Mouse (Mus musculus) monocyte, adult 2 months (primary cell): ENCODE measurements around the gene Elp5.
A peak's percentile ranks its signal among the peaks of the same experiment; 100 is the strongest.
"Not testable (repeated sequence)": the region's sequence is repeated elsewhere in the genome, so short reads cannot be mapped to it uniquely, and the experiment has no call there.

Source experiments
- DNase-seq, 2 experiments: peaks; one replicate each; pipeline ENCODE4 v3.0.0; 2022; ENCODE audit warnings: low spot score in 2 of 2, low read depth in 1 of 2

Elp5 gene

DNA sequence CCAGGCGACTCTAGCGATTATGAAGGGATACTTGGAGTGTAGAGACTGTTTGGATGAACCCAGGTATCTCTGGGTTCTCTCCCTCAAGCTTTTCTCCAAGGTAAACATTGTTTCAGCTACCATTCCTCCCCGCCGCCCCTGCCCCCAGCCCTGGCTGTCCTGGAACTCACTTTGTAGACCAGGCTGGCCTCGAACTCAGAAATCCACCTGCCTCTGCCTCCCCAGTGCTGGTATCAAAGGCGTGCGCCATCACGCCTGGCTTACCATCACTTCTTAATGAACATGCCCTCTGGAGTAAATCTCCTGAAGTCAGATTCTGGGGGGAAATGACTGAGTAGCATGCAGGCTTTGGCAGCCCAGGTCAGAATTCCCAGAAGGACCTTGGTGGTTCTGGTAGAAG, at the start of gene Elp5:
Gene Elp5 (minus strand): TSS at position 293 of the 400 bp plus-strand sequence.
- no peak for DNase-seq

- no peak for DNase-seq
These were observed 49.0 kb upstream of the Elp5 start for GRCm38 (mm10) chr11:70031321-70031670.

- DNase-seq: no peak
These were observed 48.5 kb upstream of the Elp5 start for GRCm38 (mm10) chr11:70030651-70031320.

DNA sequence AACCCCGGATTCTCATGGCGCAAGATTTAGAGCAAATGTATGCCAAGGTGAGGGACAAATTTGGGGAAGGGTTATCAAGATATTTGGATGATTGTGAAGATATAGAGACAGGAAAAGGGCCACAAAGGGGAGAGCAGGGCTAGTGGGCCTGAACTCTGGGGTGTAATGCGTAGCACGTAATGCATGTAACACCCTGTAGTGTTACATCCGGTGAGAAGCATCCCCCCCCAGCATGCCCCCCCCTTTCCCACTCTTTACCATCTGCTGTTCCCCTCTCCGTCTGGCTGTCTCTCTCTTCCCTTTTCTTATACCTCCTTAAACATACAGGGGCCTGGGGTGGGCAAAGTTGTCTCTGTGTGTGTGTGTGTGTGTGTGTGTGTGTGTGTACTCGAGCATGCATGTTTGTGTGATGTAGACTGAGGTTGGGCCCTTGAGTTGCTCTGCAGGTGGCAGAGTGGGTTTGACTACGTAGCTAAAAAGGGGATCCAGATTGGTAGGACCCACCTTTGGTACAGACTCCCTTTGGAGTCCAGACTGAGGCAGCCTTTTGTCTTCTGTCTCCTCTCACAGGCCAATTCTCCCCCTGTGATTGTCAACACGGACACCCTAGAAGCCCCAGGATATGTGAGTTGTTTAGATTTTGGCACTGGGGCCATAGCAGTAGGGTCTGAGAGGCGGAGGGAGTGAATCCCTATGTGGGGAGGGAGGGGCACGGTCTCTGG, 47.7 kb upstream of the Elp5 start:
- DNase-seq: no peak

DNA sequence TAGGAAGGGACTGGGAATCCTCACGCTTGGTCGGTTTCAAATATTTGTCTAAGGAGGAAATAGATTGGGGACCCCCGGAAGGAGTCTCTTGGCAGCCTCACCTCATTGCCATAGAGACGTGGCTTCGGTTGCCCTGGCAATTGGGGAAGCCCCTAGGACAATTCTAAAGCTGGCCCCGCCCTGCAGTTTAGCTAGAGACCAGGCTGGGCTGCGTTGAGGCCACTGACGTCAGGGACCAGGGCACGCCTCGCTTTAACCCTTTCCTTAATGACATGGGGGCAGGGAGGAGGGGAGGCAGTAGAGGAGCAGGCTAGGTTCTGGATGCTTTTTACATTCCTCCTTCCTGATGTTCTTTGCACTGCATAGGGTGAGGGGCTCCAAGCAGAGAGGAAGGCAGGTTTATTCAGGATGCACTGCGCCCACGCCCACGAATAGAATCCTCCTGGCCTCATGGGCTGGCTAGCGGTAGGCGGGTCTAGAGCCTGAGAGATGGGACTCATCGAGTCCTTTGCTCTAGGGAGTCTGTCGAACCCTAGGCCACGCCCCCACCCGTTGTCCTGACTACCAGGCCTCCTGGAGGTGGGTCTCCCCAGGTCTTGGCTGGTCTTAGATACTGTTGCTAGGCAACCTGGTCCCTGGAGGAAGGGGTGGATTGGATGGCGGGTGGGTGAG, 46.9 kb upstream of the Elp5 start:
- peak in 1 of 2 experiments; percentile 55 for DNase-seq

GRCm38 (mm10) chr11:70028401-70029129, 46.2 kb upstream of the Elp5 start:
- DNase-seq: no peak

- DNase-seq: no peak
These were observed 45.1 kb upstream of the Elp5 start for GRCm38 (mm10) chr11:70027397-70027796.

DNA sequence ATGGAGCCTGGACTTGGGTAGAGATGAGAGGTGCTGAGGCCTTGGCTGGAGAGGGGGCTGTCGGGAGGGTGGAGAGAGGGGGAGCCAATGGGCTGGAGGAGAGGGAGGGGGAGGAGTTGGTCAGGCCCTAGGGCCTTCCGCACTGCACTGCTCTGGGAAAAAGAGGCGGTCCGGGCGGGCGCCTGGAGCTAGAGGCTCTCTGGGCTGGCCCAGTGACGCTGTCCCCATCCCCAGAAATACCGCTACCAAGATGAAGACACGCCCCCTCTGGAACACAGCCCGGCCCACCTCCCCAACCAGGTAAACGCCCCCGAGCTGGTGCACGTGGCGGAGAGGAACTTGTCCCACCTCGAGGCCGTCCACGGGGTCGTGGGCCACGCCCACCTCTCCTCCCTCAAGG, 44.4 kb upstream of the Elp5 start:
- DNase-seq: no peak

GRCm38 (mm10) chr11:70024151-70024514, 41.8 kb upstream of the Elp5 start:
- DNase-seq: no peak

DNA sequence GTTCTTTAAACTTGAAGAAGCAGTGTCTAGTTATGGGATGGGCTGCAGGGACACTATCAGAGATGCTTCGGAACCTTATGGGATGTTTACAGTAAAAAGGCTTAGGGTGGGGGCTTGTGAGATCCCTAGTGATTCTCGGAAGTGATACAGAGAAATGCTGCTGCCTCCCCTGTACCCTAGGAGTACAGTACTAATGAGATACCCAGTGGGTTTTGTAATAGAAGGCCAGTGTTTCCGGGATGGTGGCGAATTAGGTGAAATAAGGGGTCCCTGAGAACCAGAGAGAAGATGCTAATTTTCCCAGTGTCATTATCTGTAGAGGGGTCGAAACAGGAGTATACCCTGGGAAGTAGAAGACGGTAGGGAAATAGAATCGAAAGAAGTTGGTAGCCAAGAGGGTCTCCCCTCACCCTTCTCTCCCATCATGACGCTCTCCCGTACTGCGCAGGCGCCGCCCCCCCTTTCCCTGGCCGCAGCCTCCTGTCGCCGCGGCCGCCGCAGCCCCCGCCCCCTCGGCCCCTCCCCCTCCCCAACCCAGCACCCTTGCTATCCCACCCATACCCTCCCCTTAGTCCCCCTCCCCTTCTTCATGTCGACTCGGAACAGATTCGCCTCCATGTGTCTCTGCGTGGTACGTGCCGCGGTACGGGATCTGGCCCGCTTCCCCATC, 41.3 kb upstream of the Elp5 start:
- no peak for DNase-seq

GRCm38 (mm10) chr11:70021264-70022132, 39.2 kb upstream of the Elp5 start:
- peak; percentile 94 to 95 for DNase-seq

- peak in 1 of 2 experiments; percentile 54 for DNase-seq
These were observed 38.5 kb upstream of the Elp5 start for GRCm38 (mm10) chr11:70020731-70021263.

DNA sequence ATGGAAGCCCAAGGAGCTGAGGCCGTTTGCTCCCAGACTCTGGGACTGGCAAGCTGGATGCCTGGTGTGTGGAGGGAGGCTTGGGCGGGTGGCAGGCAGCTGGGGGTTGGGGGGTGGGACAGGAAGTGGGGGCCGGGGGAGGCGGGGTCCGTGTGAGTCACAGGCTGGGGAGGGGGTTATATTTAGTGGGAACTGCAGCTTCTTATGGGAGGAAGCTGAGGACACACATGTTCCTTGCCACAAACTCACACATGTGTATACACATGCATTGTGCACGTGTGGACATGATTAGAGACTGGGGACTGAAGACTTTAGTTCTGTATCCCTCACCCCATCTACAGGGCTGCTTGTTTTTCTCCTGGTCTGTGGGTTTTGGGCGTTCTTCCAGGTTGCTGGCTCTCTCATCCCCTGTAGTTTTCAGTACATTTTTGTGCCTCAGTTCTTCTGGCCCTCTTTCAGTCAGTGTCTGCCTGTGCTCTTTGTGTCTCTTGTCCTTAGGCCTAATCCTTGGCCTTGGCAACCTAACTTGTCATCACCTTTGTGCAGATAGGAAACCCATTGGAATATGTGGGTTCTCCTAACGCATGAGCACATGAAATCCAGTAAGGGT, 37.8 kb upstream of the Elp5 start:
- DNase-seq: no peak

GRCm38 (mm10) chr11:70019495-70020021, 37.2 kb upstream of the Elp5 start:
- DNase-seq: no peak

GRCm38 (mm10) chr11:70018131-70018990, 36.0 kb upstream of the Elp5 start:
- no peak for DNase-seq

DNA sequence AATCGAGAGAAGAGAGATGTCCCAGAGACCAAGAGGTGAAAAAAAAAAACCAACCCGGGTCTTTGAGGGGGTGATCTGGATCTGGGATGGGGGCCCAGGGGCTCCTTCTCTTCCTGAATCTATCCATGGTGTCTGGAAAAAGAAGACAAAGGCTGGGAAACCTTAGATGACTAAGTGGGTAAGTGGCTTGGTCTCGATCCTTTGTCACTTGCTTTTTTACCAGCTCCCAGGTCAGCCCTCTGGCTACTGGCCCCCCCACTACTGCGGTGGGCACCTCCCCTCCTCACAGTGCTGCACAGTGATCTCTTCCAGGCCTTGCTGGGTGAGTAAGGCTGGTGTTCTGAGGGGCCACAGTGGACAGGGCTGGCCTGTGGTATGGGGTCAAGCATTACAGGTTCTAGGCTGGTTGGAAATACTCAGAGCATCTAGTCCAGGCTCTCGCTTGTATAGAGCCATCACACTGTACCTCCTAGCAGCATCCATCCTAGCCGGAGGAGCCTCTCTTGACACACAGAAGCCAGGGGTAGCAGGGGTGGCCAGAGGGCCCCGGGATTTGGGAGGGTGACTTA, 35.0 kb upstream of the Elp5 start:
- DNase-seq: no peak

GRCm38 (mm10) chr11:70016669-70017068, 34.4 kb upstream of the Elp5 start, which contains the start of gene Dlg4:
Gene Dlg4, plus strand, starts transcription at chr11:70016942.
- DNase-seq: no peak

DNA sequence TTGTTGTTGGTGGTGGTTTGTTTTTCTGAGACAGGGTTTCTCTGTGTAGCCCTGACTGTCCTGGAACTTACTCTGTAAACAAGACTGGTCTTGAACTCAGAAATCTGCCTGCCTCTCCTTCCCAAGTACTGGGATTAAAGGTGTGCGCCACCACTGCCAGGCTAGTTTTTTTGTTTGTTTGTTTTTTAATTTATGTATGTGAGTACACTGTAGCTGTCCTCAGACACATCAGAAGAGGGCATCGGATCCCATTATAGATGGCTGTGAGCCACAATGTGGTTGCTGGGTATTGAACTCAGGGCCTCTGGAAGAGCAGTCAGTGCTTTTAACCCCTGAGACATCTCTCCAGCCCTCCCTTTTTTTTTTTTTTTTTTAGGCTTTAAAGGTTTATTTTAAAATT, 33.9 kb upstream of the Elp5 start:
- DNase-seq: not testable (repeated sequence)
